Mouse (Mus musculus) right cerebral cortex, postnatal 36 days (tissue): ENCODE data around the gene Abce1.

Experiments used
- DNase-seq, 2 experiments: peaks; one replicate each; pipeline ENCODE4 v3.0.0; 2022; ENCODE audit warnings: low spot score in 2 of 2, mixed read lengths in 1 of 2

The Abce1 gene

GRCm38 (mm10) chr8:79639586-79640451, 71.7 kb downstream of the Abce1 start, which contains the start of gene Otud4:
TSS of gene Otud4 (plus strand) at chr8:79639618.
- peak; percentile 48 to 54 for DNase-seq

GRCm38 (mm10) chr8:79638707-79639549, 72.6 kb downstream of the Abce1 start:
- peak; percentile 98 to 99 for DNase-seq

GRCm38 (mm10) chr8:79638001-79638706, 73.4 kb downstream of the Abce1 start:
- no peak for DNase-seq

- no peak for DNase-seq
Measured at GRCm38 (mm10) chr8:79637237-79637636, 74.3 kb downstream of the Abce1 start.

- DNase-seq, result no peak
Measured at GRCm38 (mm10) chr8:79636151-79636550, 75.4 kb downstream of the Abce1 start.

GRCm38 (mm10) chr8:79635491-79635890, 76.0 kb downstream of the Abce1 start:
- no peak for DNase-seq
